Comparison of ENCODE assay signal across 9 mouse cellular contexts in the genomic region with DNA sequence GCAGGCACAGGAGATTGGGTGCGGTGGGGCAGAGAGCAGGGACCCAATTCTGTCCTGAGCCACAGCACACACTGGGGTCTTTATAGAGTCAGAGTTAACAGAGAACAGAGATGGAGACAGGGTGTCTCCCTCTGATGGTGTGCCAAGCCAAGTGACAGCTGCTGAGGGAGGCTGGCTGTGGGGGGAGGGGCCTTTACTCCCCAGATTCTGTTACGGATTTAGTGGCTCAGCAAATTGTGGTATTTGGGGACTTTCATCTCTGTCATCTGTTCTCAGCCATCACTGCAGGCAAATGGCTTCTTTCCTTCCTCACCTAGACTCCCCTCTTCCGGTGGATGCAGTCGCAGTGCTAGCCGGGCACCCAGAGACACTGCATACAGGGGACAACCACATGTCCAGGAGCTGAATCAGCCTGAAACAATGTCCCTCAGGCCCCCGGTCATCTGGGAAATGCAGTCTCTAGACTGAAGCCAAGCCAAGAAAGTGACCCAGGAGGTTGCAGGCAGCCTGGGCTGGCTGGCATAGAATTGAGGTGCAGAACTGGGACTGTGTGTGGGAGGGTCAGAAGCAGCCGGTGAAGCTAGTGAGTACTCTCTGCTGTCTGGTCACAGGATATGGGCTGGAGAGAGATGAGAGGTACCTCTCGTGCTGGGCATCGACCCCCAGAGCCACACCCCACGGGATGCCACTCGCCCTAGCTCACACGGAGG. TPM values are rescaled to one million over a fixed set of nuclear protein-coding genes. Genes with fewer than 3 reads are reported as not detected.
DNase-seq lines count a peak whose midpoint lies in the region; ATAC-seq and TF ChIP-seq lines count a peak whose summit lies in the region.
"Had no signal": no experiment of that assay in that cellular context is flagged by ENCODE, and none has a peak within 500 bp of the region (broad histone marks: within the 10 kb centered on the region; RNA-seq: fewer than 3 reads in every experiment).

No protein-coding gene starts in this region.

- no peak overlapping the region for H3K4me2 ChIP-seq in heart, embryonic 13.5 days
- H3K4me2 ChIP-seq in embryonic facial prominence, embryonic 11.5 days (ENCODE audit: low read depth, low read length) = 0 out of 2 replicates have a peak overlapping the region, but pooled peaks have one; percentile 11
- no peak overlapping the region for H3K4me2 ChIP-seq in neural tube, embryonic 14.5 days (ENCODE audit: low read depth, low read length)
- no peak overlapping the region for H3K4me2 ChIP-seq in stomach, postnatal 0 days (replicated peaks; ENCODE audit: low read depth)

- H3K4me1 ChIP-seq in heart, embryonic 13.5 days = peaks cover 59% of the 10 kb centered on the region
- peaks cover 2% of the 10 kb centered on the region; the same call in 1 of the 2 replicates for H3K4me1 ChIP-seq in embryonic facial prominence, embryonic 11.5 days (ENCODE audit: control insufficient read depth, insufficient read depth, low read length)
- H3K4me1 ChIP-seq in neural tube, embryonic 14.5 days (ENCODE audit: control insufficient read depth, insufficient read depth, low read length) = peaks cover 28% of the 10 kb centered on the region
- H3K4me1 ChIP-seq in stomach, postnatal 0 days (replicated peaks; ENCODE audit: control insufficient read depth, insufficient read depth) = no peaks in the 10 kb centered on the region; the same call in 1 of the 2 replicates

- TF ChIP-seq EP300 in stomach, postnatal 0 days (optimal IDR thresholded peaks at IDR 0.05) = no peak

- ATAC-seq in heart, embryonic 13.5 days (ENCODE audit: extremely low read depth, insufficient number of reproducible peaks, low FRiP score, low TSS enrichment) = no peak
- no peak; the same call in 1 of the 2 replicates for ATAC-seq in embryonic facial prominence, embryonic 11.5 days (replicated peaks; ENCODE audit: insufficient number of reproducible peaks, low FRiP score, low TSS enrichment, low read depth)
- ATAC-seq in neural tube, embryonic 14.5 days (ENCODE audit: low read depth) = no peak
- ATAC-seq in stomach, postnatal 0 days (ENCODE audit: low FRiP score, low TSS enrichment) = no peak

- no peak for DNase-seq in heart, adult 8-10 months (ENCODE audit: low spot score)
- peak; percentile 54 for DNase-seq in embryonic facial prominence, embryonic 11.5 days (ENCODE audit: low spot score)
- DNase-seq in layer of hippocampus, postnatal 10 days (ENCODE audit: low spot score in 2 of 2) = peak; percentile 72 to 75
- no peak for DNase-seq in stomach, postnatal 0 days (ENCODE audit: low spot score)
- no peak for DNase-seq in heart, postnatal 36 days

- WGBS in heart, embryonic 13.5 days = 46% methylated on average over 12 of the region's 12 CpGs
- WGBS in embryonic facial prominence, embryonic 11.5 days = 48% methylated on average over 12 of the region's 12 CpGs
- WGBS in neural tube, embryonic 14.5 days = 63% methylated on average over 12 of the region's 12 CpGs
- 58% methylated on average over 12 of the region's 12 CpGs for WGBS in stomach, postnatal 0 days

- 0 out of 2 replicates have a peak overlapping the region, but pooled peaks have one; percentile 19 for H3K9ac ChIP-seq in heart, embryonic 13.5 days
- H3K9ac ChIP-seq in embryonic facial prominence, embryonic 11.5 days (replicated peaks; ENCODE audit: low read length) = no peak overlapping the region
- H3K9ac ChIP-seq in neural tube, embryonic 14.5 days (replicated peaks; ENCODE audit: low read depth, low read length) = no peak overlapping the region
- no peak overlapping the region for H3K9ac ChIP-seq in stomach, postnatal 0 days (ENCODE audit: low read length)

- intact Hi-C loops in heart, postnatal 36 days (cut with DNase I) = no loop called here

- 0 out of 2 replicates have a peak overlapping the region, but pooled peaks have one; percentile 6 for H3K27ac ChIP-seq in heart, embryonic 13.5 days (replicated peaks)
- no peak overlapping the region for H3K27ac ChIP-seq in embryonic facial prominence, embryonic 11.5 days (replicated peaks; ENCODE audit: low read depth, low read length)
- 0 out of 2 replicates have a peak overlapping the region, but pooled peaks have one; percentile 8 for H3K27ac ChIP-seq in neural tube, embryonic 14.5 days (ENCODE audit: low read depth, low read length)
- H3K27ac ChIP-seq in stomach, postnatal 0 days (replicated peaks) = no peak overlapping the region

- H3K36me3 ChIP-seq in heart, embryonic 13.5 days = no peaks in the 10 kb centered on the region
- no peaks in the 10 kb centered on the region for H3K36me3 ChIP-seq in C2C12 (ENCODE audit: control insufficient read depth, insufficient read depth)
- no peaks in the 10 kb centered on the region for H3K36me3 ChIP-seq in embryonic facial prominence, embryonic 11.5 days (replicated peaks; ENCODE audit: control insufficient read depth, insufficient read depth, low read depth, low read length)
- H3K36me3 ChIP-seq in neural tube, embryonic 14.5 days (ENCODE audit: control insufficient read depth, insufficient read depth, low read length) = no peaks in the 10 kb centered on the region
- no peaks in the 10 kb centered on the region for H3K36me3 ChIP-seq in stomach, postnatal 0 days (ENCODE audit: control insufficient read depth, insufficient read depth, low read length)
- H3K36me3 ChIP-seq: G1E had no signal

- TF ChIP-seq CTCF in C2C12 (IDR thresholded peaks at IDR 0.05; ENCODE audit: control insufficient read depth, insufficient read depth, insufficient read length) = no peak
- no peak for TF ChIP-seq CTCF in stomach, postnatal 0 days (IDR thresholded peaks at IDR 0.05; ENCODE audit: low read depth)

- H3K4me3 ChIP-seq in heart, embryonic 13.5 days = no peak overlapping the region
- no peak overlapping the region for H3K4me3 ChIP-seq in C2C12 (ENCODE audit: insufficient read depth, poor library complexity, severe bottlenecking)
- H3K4me3 ChIP-seq in embryonic facial prominence, embryonic 11.5 days (ENCODE audit: low read depth, low read length) = no peak overlapping the region
- H3K4me3 ChIP-seq in neural tube, embryonic 14.5 days (ENCODE audit: low read depth, low read length) = no peak overlapping the region
- H3K4me3 ChIP-seq in stomach, postnatal 0 days (ENCODE audit: low read depth, low read length) = no peak overlapping the region

- H3K79me2 ChIP-seq in C2C12 (ENCODE audit: control insufficient read depth, insufficient read depth) = no peaks in the 10 kb centered on the region

- H3K27me3 ChIP-seq in heart, embryonic 13.5 days (replicated peaks) = no peaks in the 10 kb centered on the region
- H3K27me3 ChIP-seq in C2C12 (ENCODE audit: control insufficient read depth, insufficient read depth, insufficient read length) = no peaks in the 10 kb centered on the region
- no peaks in the 10 kb centered on the region for H3K27me3 ChIP-seq in embryonic facial prominence, embryonic 11.5 days (ENCODE audit: control insufficient read depth, insufficient read depth, low read length)
- no peaks in the 10 kb centered on the region for H3K27me3 ChIP-seq in neural tube, embryonic 14.5 days (ENCODE audit: control insufficient read depth, insufficient read depth, low read length)
- no peaks in the 10 kb centered on the region for H3K27me3 ChIP-seq in stomach, postnatal 0 days (ENCODE audit: control insufficient read depth, insufficient read depth, low read length)

- peak overlapping the region; percentile 33 for H3ac ChIP-seq in C2C12 (ENCODE audit: control insufficient read depth, insufficient read length, low read depth)

- H3K79me3 ChIP-seq in C2C12 (ENCODE audit: low read depth) = no peaks in the 10 kb centered on the region

- H3K9me3 ChIP-seq in heart, embryonic 13.5 days = no peaks in the 10 kb centered on the region
- H3K9me3 ChIP-seq in embryonic facial prominence, embryonic 11.5 days (replicated peaks; ENCODE audit: control insufficient read depth, low read length) = no peaks in the 10 kb centered on the region
- H3K9me3 ChIP-seq in neural tube, embryonic 14.5 days (ENCODE audit: control insufficient read depth, low read length) = no peaks in the 10 kb centered on the region
- no peaks in the 10 kb centered on the region for H3K9me3 ChIP-seq in stomach, postnatal 0 days (ENCODE audit: control insufficient read depth, low read length)
- H3K9me3 ChIP-seq: G1E had no signal

TF ChIP-seq in C2C12, 6 proteins besides CTCF, POLR2A, EP300 and RAD21:
- TF ChIP-seq CEBPB (IDR thresholded peaks at IDR 0.05; ENCODE audit: low read depth) (no peak), MYOD1 (IDR thresholded peaks at IDR 0.05; ENCODE audit: control insufficient read depth, insufficient read length, low read depth) (peak; percentile 93)

RNA-seq across cellular contexts. Expression of a gene that starts 12.5 kb away (rescaled TPM):
- 0.36 and 0.59 TPM in 2 replicates for polyA plus RNA-seq in heart, embryonic 13.5 days (2015; fragmentation: Nextera tagmentation; extraction: Ambion mirVana)
- 1 to 10 TPM in 2 of 4 experiments, under 1 TPM in 2; 0.85 to 4.1 (median 1.4) TPM for total RNA-seq in heart, adult 8-10 months (2022)
- 4.7 TPM for polyA plus RNA-seq in C2C12 (2012; fragmentation: generic; extraction: Trizol)
- 5.4 and 6.6 TPM in 2 replicates for polyA plus RNA-seq in embryonic facial prominence, embryonic 11.5 days (2014; fragmentation: Nextera tagmentation; extraction: Ambion mirVana)
- 100 to 1,000 TPM; 277 to 285 TPM for total RNA-seq in layer of hippocampus, postnatal 10 days (2021)
- 83.1 and 84.0 TPM in 2 replicates for polyA plus RNA-seq in neural tube, embryonic 14.5 days (2014; fragmentation: Nextera tagmentation; extraction: Ambion mirVana)
- polyA plus RNA-seq in stomach, postnatal 0 days (2015; fragmentation: Nextera tagmentation; extraction: Ambion mirVana) = 0.57 and 0.75 TPM in 2 replicates
- total RNA-seq in heart, postnatal 36 days (2021) = 1 to 10 TPM; 1.2 to 1.5 TPM

Comparison
In these comparisons a context has a peak if more than half of its experiments do, and no peak if none do; other contexts are left out.
1. H3K27ac ChIP-seq: peak in heart, embryonic 13.5 days (single experiment) and neural tube, embryonic 14.5 days (single experiment); none in embryonic facial prominence, embryonic 11.5 days (single experiment) and stomach, postnatal 0 days (single experiment).
2. DNase-seq: peak in embryonic facial prominence, embryonic 11.5 days (single experiment) and layer of hippocampus, postnatal 10 days (2 of 2); none in heart, adult 8-10 months (single experiment), stomach, postnatal 0 days (single experiment) and heart, postnatal 36 days (0 of 2).
3. RNA of a gene that starts 12.5 kb away (polyA plus RNA-seq): 83.1 to 84.0 TPM in neural tube, embryonic 14.5 days; 5.4 to 6.6 TPM in embryonic facial prominence, embryonic 11.5 days, 4.7 TPM in C2C12 (single experiment), 0.57 to 0.75 TPM in stomach, postnatal 0 days and 0.36 to 0.59 TPM in heart, embryonic 13.5 days; every median in the first group is over 10 times any median in the second.